Mouse (Mus musculus) fibroblast of lung, adult 2 months (primary cell): ENCODE data around the gene Enpp3.

Experiments used
- DNase-seq: peaks from one replicate; pipeline ENCODE4 v3.0.0-alpha.2; 2011; ENCODE audit warnings: low read depth

The Enpp3 gene

DNA sequence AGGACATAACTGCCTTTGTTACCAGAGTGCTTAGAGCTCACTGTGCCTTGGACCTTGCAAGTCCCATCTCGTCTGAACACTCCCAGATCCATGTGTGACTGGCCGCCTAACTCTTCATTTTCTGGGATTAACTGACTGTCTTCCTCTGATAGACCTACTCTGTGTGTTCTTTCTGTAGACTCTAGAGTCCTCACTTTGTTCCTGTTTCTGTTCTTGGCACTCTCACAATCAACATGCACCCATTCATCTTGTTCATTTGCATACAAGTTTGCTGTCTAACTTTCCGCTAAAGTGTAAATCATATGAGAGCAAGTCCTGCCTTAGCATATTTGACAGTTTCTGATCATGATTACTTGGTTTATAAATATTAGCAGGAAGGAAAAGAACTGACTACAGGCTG is 79.4 kb downstream of the Enpp3 start:
- DNase-seq: no peak

DNA sequence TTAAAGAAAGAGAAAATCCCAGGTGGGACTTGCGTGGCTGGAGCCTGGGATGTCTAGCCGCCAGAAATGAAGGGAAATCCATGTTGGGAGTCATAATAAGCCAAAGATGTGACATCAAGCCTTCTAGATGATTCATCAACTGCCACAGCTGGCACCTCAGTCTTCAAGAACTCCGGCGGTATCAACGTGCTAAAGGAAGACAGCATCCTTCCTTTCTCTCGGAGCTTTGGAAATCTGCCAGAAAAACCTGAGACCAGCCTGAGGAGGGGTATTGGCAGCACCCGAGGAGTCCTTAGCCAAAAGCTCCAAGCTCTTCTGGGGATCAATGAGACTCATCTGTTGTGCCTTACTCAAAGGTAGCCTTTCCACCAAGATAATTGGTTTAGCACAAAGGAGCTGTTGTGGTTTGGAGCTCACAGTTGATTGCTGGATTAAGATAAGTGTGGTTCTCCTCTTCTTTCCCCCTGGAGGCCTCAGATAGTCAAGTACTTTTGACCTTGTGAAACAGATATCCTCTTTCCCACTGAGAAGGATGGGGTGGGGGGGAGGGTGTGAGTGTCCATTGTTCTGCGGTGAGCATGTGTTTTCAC is 84.2 kb downstream of the Enpp3 start:
- DNase-seq: no peak

DNA sequence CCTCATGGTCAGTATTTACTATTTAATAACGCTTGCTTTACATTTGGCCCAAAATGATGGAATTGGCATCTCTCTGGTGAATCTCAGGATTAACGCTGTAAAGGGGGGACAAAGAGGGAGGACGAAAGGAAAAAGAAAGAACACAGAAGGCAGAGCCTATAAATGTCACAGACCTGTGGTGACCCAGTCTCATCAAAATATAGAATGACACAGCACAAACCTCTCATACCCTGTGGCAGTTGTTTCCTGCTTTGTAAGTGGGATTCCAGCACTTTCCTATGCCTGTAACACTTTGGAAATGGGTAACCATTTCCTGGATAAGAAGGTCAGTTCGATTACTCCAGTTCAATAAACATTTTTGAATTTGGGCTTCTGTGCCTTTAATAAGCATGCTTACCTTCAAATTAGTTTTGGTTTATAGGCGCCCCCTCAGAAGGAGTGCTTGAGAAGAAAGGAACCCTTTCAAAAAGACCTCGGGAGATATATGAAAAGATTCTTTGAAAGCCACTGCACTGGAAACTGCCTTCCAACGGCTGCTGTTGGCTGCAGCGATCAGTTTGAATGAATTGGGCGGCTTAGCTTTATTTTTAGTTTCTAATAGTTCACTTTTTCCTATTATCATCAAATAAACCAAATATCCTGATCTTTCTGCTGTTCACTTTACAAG is 87.6 kb downstream of the Enpp3 start:
- DNase-seq: no peak

DNA sequence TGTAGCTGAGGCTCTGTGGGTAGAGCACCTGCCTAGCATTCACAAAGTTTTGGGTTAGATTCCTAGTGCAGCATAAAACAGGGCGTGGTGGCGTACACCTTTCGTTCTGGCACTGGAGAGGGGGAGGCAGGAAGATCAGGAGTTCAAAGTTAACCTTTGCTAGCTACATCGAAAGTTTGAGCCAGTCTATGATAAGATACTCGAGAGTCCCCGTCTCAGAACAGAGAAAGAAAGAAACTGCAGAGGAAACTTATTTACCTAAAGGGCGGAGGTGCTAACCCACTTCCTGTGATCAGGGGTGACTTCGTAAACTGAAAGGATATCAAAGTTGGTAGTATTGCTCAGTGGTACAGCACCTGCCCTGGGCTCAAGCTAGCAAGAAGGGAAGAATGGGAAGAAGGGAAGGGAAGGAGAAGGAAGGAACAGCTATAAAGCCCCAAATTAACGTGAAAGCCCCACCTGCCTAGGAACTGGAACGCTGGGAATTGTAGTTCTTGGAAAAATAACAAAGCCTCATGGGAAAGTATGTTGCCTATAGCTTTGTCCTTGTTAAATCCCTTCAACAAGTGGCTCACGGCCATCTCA is 88.3 kb downstream of the Enpp3 start:
- no peak for DNase-seq

GRCm38 (mm10) chr10:24753536-24754250 is 88.9 kb downstream of the Enpp3 start:
- DNase-seq: no peak

DNA sequence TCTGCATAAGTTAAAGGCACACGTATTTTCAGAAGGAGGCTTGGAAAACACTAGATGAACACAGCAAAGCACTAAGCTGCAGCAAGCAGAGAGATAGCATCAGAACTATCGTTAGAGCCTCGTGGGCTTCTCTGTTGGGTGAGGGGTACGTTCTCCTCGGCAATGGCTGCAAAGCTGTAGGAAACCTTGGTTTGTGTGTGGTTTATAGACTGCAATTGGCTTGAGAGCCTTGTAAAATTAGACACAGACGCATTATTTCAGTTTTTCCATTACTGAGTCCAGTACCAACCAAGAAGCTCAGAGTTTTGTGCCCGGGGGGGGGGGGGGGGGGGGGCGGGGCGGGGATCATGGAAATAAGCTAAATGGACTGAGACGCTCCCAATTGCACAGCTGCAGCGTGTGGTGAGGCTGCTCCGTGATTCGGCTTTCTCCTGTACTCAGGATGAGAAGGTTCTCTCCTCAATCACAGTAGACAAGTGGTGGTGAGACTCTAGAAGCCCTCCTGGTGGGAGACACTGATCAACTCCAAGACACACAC is 99.6 kb downstream of the Enpp3 start:
- DNase-seq: no peak

DNA sequence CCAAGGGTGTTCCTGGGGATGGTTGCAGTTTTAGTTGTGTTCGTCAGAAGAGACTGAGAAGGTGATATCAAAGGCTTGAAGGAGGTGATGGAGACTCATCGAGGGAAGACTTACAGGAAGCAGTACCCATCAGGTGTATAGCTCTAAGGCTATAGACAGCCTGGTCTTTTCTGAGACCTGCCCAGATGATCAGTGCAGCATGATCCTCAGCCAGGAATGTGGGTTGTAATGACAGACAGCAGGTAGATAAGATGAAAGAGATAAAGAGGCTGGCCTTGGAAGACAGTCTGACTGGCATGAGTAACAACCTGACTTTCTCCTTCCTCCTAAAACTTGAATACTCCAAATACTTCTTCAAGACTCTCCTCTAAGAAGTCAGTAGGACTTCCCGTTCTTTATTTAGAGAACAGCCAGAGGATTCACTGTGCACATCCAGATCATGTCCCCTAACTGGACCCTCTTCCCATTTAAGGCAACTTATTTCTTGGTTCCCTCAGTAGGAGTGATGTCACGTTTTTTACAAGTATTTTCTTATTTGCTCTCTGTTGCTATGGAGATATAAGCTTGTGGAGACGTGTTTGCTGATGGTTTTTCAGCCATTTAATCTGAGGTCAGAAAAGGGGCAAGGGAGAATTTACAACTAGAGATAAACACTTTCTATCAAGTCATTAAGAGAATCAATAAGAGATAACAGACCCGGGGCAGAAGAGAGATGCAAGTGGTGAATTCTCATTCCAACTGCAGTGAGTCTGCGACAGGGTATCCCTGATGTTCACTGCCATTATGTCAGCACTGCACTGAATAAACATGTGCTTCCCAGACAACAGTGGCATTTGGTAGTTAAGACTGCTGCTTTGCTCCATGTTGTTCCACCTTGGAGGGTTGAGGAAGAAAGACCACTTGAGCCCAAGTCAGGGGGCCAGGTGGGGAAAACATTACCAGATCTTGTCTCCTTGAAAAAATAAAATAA is 101.1 kb downstream of the Enpp3 start:
- DNase-seq: no peak

GRCm38 (mm10) chr10:24739171-24739570 is 103.5 kb downstream of the Enpp3 start:
- DNase-seq: peak; percentile 61

DNA sequence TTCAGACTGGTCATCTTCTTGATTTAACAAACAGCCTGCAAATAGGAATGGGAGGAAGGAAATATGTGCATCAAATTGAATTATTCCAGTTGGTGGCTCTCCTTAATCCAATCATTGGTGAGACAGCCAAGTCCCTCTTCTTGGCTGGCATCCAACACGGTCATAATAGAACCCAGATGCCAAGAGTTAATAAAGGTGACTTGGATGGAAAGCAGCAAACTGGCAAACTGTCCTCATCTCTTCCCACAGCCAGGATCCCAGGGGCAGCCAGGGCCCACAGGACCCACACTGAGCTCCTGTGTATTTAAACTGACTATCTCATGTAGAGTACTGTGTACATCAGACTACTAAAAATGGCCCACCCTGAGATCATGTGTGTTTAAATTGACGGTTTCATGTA is 104.2 kb downstream of the Enpp3 start:
- no peak for DNase-seq

- no peak for DNase-seq
Observed at GRCm38 (mm10) chr10:24735027-24735777, 107.4 kb downstream of the Enpp3 start.

- DNase-seq: no peak
Observed at GRCm38 (mm10) chr10:24727478-24727877, 115.1 kb downstream of the Enpp3 start.

- DNase-seq: no peak
Observed at GRCm38 (mm10) chr10:24725197-24725596, 117.4 kb downstream of the Enpp3 start.
